Mouse (Mus musculus): ENCODE data around the gene Katnal1. TPM values are rescaled to one million over a fixed set of nuclear protein-coding genes. Genes with fewer than 3 reads are reported as not detected.

Katnal1 gene
- polyA plus RNA-seq, 1 experiment from 2014 or later: 39.5 TPM

- Histone ChIP-seq H3K27ac (no peak overlapping the region), H3K9ac (replicated peaks) (no peak overlapping the region), H3K4me2 (replicated peaks) (no peak overlapping the region), H3K4me3 (replicated peaks) (no peak overlapping the region), H3K4me1 (replicated peaks) (0 out of 2 replicates have a peak, but pooled peaks cover 8% of the 10 kb centered on the region), H3K27me3 (no peaks in the 10 kb centered on the region), H3K36me3 (peaks cover 4% of the 10 kb centered on the region), H3K9me3 (0 out of 2 replicates have a peak, but pooled peaks cover 3% of the 10 kb centered on the region)
- ATAC-seq: no peak
- 86% methylated on average over 10 of the region's 10 CpGs for WGBS
Observed at GRCm38 (mm10) chr5:148866571-148866970, 62.5 kb downstream of the Katnal1 start.

- Histone ChIP-seq H3K9me3 (no peaks in the 10 kb centered on the region), H3K36me3 (no peaks in the 10 kb centered on the region), H3K27ac (no peak overlapping the region), H3K9ac (replicated peaks) (no peak overlapping the region), H3K4me1 (replicated peaks) (0 out of 2 replicates have a peak, but pooled peaks cover 8% of the 10 kb centered on the region), H3K4me2 (replicated peaks) (no peak overlapping the region), H3K4me3 (replicated peaks) (no peak overlapping the region), H3K27me3 (no peaks in the 10 kb centered on the region)
- WGBS: 64% methylated on average over 6 of the region's 6 CpGs
- no peak for ATAC-seq
Observed at GRCm38 (mm10) chr5:148863409-148863808, 65.7 kb downstream of the Katnal1 start.

GRCm38 (mm10) chr5:148862853-148863252 is 66.3 kb downstream of the Katnal1 start:
- no peak overlapping the region for H3K4me2 ChIP-seq (replicated peaks)
- no peak for ATAC-seq

GRCm38 (mm10) chr5:148862136-148862535 is 67.0 kb downstream of the Katnal1 start:
- 80% methylated on average over 8 of the region's 8 CpGs for WGBS
- no peak overlapping the region for H3K27ac ChIP-seq
- H3K27me3 ChIP-seq: no peaks in the 10 kb centered on the region
- H3K4me3 ChIP-seq (replicated peaks): no peak overlapping the region
- H3K9ac ChIP-seq (replicated peaks): no peak overlapping the region
- ATAC-seq: no peak
- no peaks in the 10 kb centered on the region for H3K9me3 ChIP-seq
- 0 out of 2 replicates have a peak, but pooled peaks cover 8% of the 10 kb centered on the region for H3K4me1 ChIP-seq (replicated peaks)
- no peaks in the 10 kb centered on the region for H3K36me3 ChIP-seq
- no peak overlapping the region for H3K4me2 ChIP-seq (replicated peaks)

More at GRCm38 (mm10) chr5:148862853-148863252, 66.3 kb downstream of the Katnal1 start:
- Histone ChIP-seq H3K27me3 (no peaks in the 10 kb centered on the region), H3K4me3 (replicated peaks) (no peak overlapping the region), H3K9me3 (no peaks in the 10 kb centered on the region), H3K9ac (replicated peaks) (no peak overlapping the region), H3K27ac (no peak overlapping the region), H3K4me1 (replicated peaks) (0 out of 2 replicates have a peak, but pooled peaks cover 8% of the 10 kb centered on the region), H3K36me3 (no peaks in the 10 kb centered on the region)
- 72% methylated on average over 10 of the region's 10 CpGs for WGBS

GRCm38 (mm10) chr5:148857522-148857921 is 71.6 kb downstream of the Katnal1 start:
- H3K9me3 ChIP-seq: no peaks in the 10 kb centered on the region
- no peak overlapping the region for H3K4me2 ChIP-seq (replicated peaks)
- no peak overlapping the region for H3K9ac ChIP-seq (replicated peaks)
- no peaks in the 10 kb centered on the region for H3K27me3 ChIP-seq
- no peak overlapping the region for H3K4me3 ChIP-seq (replicated peaks)
- no peak overlapping the region for H3K27ac ChIP-seq
- H3K36me3 ChIP-seq: no peaks in the 10 kb centered on the region
- WGBS: 89% methylated on average over 3 of the region's 3 CpGs
- peaks cover 6% of the 10 kb centered on the region for H3K4me1 ChIP-seq (replicated peaks)
- ATAC-seq: no peak

GRCm38 (mm10) chr5:148855047-148855446 is 74.1 kb downstream of the Katnal1 start:
- WGBS: 89% methylated on average over 8 of the region's 8 CpGs
- ATAC-seq: no peak

GRCm38 (mm10) chr5:148854166-148854565 is 75.0 kb downstream of the Katnal1 start:
- Histone ChIP-seq H3K9ac (replicated peaks) (no peak overlapping the region), H3K27ac (no peak overlapping the region), H3K9me3 (no peaks in the 10 kb centered on the region), H3K4me2 (replicated peaks) (no peak overlapping the region), H3K4me1 (replicated peaks) (peaks cover 6% of the 10 kb centered on the region), H3K36me3 (no peaks in the 10 kb centered on the region), H3K4me3 (replicated peaks) (no peak overlapping the region), H3K27me3 (no peaks in the 10 kb centered on the region)
- peak; percentile 40; the same call in 1 of the 2 replicates for ATAC-seq
- 46% methylated on average over 5 of the region's 5 CpGs for WGBS

More at GRCm38 (mm10) chr5:148855047-148855446, 74.1 kb downstream of the Katnal1 start:
- Histone ChIP-seq H3K4me1 (replicated peaks) (peaks cover 6% of the 10 kb centered on the region), H3K9me3 (no peaks in the 10 kb centered on the region), H3K36me3 (no peaks in the 10 kb centered on the region), H3K27me3 (no peaks in the 10 kb centered on the region), H3K27ac (no peak overlapping the region), H3K4me2 (replicated peaks) (no peak overlapping the region), H3K9ac (replicated peaks) (no peak overlapping the region), H3K4me3 (replicated peaks) (no peak overlapping the region)

- Histone ChIP-seq H3K4me1 (replicated peaks) (peaks cover 12% of the 10 kb centered on the region), H3K9ac (replicated peaks) (no peak overlapping the region), H3K4me3 (replicated peaks) (no peak overlapping the region), H3K27me3 (no peaks in the 10 kb centered on the region), H3K4me2 (replicated peaks) (no peak overlapping the region), H3K27ac (no peak overlapping the region), H3K9me3 (no peaks in the 10 kb centered on the region), H3K36me3 (no peaks in the 10 kb centered on the region)
- WGBS: 92% methylated on average over 6 of the region's 6 CpGs
- ATAC-seq: no peak
Observed at GRCm38 (mm10) chr5:148849516-148849915, 79.6 kb downstream of the Katnal1 start.

GRCm38 (mm10) chr5:148847032-148847431 is 82.1 kb downstream of the Katnal1 start:
- no peak for ATAC-seq
- Histone ChIP-seq H3K4me1 (replicated peaks) (peaks cover 6% of the 10 kb centered on the region), H3K9me3 (no peaks in the 10 kb centered on the region), H3K27me3 (no peaks in the 10 kb centered on the region), H3K4me3 (replicated peaks) (no peak overlapping the region), H3K27ac (no peak overlapping the region), H3K4me2 (replicated peaks) (no peak overlapping the region), H3K9ac (replicated peaks) (no peak overlapping the region), H3K36me3 (no peaks in the 10 kb centered on the region)
- 93% methylated on average over 5 of the region's 5 CpGs for WGBS

GRCm38 (mm10) chr5:148837069-148837468 is 92.1 kb downstream of the Katnal1 start:
- no peak overlapping the region for H3K9ac ChIP-seq (replicated peaks)
- ATAC-seq: no peak
- peaks cover 2% of the 10 kb centered on the region; the same call in 1 of the 2 replicates for H3K4me1 ChIP-seq (replicated peaks)
- H3K4me2 ChIP-seq (replicated peaks): no peak overlapping the region
- H3K27me3 ChIP-seq: peaks cover 13% of the 10 kb centered on the region
- H3K9me3 ChIP-seq: no peaks in the 10 kb centered on the region
- H3K36me3 ChIP-seq: no peaks in the 10 kb centered on the region
- 33% methylated on average over 8 of the region's 8 CpGs for WGBS
- H3K4me3 ChIP-seq (replicated peaks): no peak overlapping the region
- no peak overlapping the region for H3K27ac ChIP-seq

GRCm38 (mm10) chr5:148831596-148832257 is 97.4 kb downstream of the Katnal1 start:
- Histone ChIP-seq H3K27me3 (peaks cover 19% of the 10 kb centered on the region), H3K4me3 (replicated peaks) (peak overlapping the region; percentile 23; the same call in 1 of the 2 replicates), H3K27ac (no peak overlapping the region), H3K4me2 (replicated peaks) (peak overlapping the region; percentile 52), H3K9me3 (no peaks in the 10 kb centered on the region), H3K9ac (replicated peaks) (no peak overlapping the region), H3K36me3 (no peaks in the 10 kb centered on the region), H3K4me1 (replicated peaks) (peaks cover 19% of the 10 kb centered on the region)
- WGBS: 4% methylated on average over 23 of the region's 23 CpGs
- ATAC-seq: peak; percentile 75; the same call in 1 of the 2 replicates

- 0 out of 2 replicates have a peak overlapping the region, but pooled peaks have one; percentile 45 for H3K27ac ChIP-seq
- peaks cover 19% of the 10 kb centered on the region for H3K27me3 ChIP-seq
- H3K9ac ChIP-seq (replicated peaks): peak overlapping the region; percentile 52; the same call in 1 of the 2 replicates
- peak overlapping the region; percentile 23 for H3K4me3 ChIP-seq (replicated peaks)
- peak; percentile 40; the same call in 1 of the 2 replicates for ATAC-seq
- H3K4me1 ChIP-seq (replicated peaks): peaks cover 19% of the 10 kb centered on the region
- H3K36me3 ChIP-seq: no peaks in the 10 kb centered on the region
- peak overlapping the region; percentile 52 for H3K4me2 ChIP-seq (replicated peaks)
- 1% methylated on average over 9 of the region's 9 CpGs for WGBS
- H3K9me3 ChIP-seq: no peaks in the 10 kb centered on the region
Observed at GRCm38 (mm10) chr5:148831141-148831547, 98.0 kb downstream of the Katnal1 start.

All from midbrain, embryonic 13.5 days (tissue).